Mouse (Mus musculus) urinary bladder, postnatal 4 days (tissue): ENCODE data around the gene Card14.

Experiments used
- DNase-seq, 2 experiments: peaks; one replicate each; pipeline ENCODE4 v3.0.0; 2021 to 2022; ENCODE audit warnings: low spot score in 2 of 2

Card14 gene

DNA sequence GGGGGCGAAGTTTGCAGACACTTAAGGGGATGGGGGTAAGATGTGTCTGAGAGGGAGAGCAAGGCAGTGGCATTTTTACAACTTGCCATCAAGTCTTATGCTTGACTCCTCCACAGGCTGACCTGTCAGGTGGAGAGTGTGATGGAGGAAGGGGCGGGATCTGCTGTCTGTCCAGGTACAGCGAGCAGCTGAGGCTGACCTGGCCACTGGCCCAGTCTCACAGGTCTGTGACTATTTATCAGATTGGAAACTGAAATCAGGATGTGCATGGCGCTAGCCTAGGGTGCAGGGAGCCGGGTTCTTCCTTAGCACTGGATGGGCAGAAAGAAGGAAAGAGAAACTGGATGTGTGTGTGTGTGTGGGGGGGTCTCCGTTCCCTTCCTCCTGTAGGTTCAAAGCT, 86.6 kb downstream of the Card14 start:
- no peak for DNase-seq
